Mouse (Mus musculus): ENCODE data around the gene Foxi1. TPM values are rescaled to one million over a fixed set of nuclear protein-coding genes. Genes with fewer than 3 reads are reported as not detected.

The Foxi1 gene
- total RNA-seq, 2 experiments from 2014 or later, result not detected

GRCm38 (mm10) chr11:34166392-34166791 lies 41.5 kb downstream of the Foxi1 start:
- DNase-seq, result no peak
- intact Hi-C loops (cut with DNase I), result no loop called here

GRCm38 (mm10) chr11:34165278-34165677 lies 42.6 kb downstream of the Foxi1 start:
- DNase-seq, result no peak
- intact Hi-C loops (cut with DNase I), result no loop called here

GRCm38 (mm10) chr11:34158916-34159315 lies 49.0 kb downstream of the Foxi1 start:
- intact Hi-C loops (cut with DNase I), result loop anchor here (5.0 kb wide), 1 partner anchor 33 kb away; no protein-coding TSS in a partner anchor
- no peak for DNase-seq

GRCm38 (mm10) chr11:34155235-34155634 lies 52.7 kb downstream of the Foxi1 start:
- DNase-seq, result no peak
- intact Hi-C loops (cut with DNase I), result loop anchor here (5.0 kb wide), 1 partner anchor 37 kb away; no protein-coding TSS in a partner anchor

Other genes starting within 250 kb of the Foxi1 start
- 1 to 10 TPM in 1 of 2 experiments, under 1 TPM in 1; 0.99 to 1.2 TPM for gene Kcnmb1, start 245.1 kb downstream of the Foxi1 start, total RNA-seq (2021)
- not detected for gene Kcnip1, start 214.9 kb downstream of the Foxi1 start, total RNA-seq (2021)
- gene Lcp2, start 161.2 kb downstream of the Foxi1 start, total RNA-seq (2021), result 1 to 10 TPM; 1.6 to 2.2 TPM
- not detected for gene 4930469K13Rik, start 109.5 kb downstream of the Foxi1 start, total RNA-seq (2021)
- gene Fam196b, start 106.7 kb upstream of the Foxi1 start, total RNA-seq (2021), result not detected

Data from heart, postnatal 10 days (tissue).